Mouse (Mus musculus) lung, adult 2 months (tissue): Measurements from ENCODE around the gene Itga6.

Experiments used
- CTCF ChIP-seq: fragments of 200-500 bp; IDR thresholded peaks from 2 replicates; pipeline ENCODE4 v1.5.1; 2011; ENCODE audit warnings: mild to moderate bottlenecking, low read length, control low read depth; ENCODE audit not compliant: insufficient read depth
- POLR2A ChIP-seq: fragments of 200-500 bp; IDR thresholded peaks from 2 replicates; pipeline ENCODE4 v1.6.1; 2011; ENCODE audit warnings: low read depth, mild to moderate bottlenecking, control low read depth, low read length, borderline replicate concordance; ENCODE audit errors: extremely low read depth

- TF ChIP-seq CTCF (no peak), POLR2A (no peak)
Observed at GRCm38 (mm10) chr2:71865935-71866334, 120.5 kb downstream of the Itga6 start.
